Mouse (Mus musculus): Measurements from ENCODE around the gene Pdpn. TPM values are rescaled to one million over a fixed set of nuclear protein-coding genes. Genes with fewer than 3 reads are reported as not detected.

Gene Pdpn
- polyA plus RNA-seq, 2 experiments = 0.47 to 1.0 TPM

- peak in 1 of 3 experiments; percentile 10 for DNase-seq (ENCODE audit: low read depth in 3 of 3, low spot score in 3 of 3)
- no peak overlapping the region for H3K27ac ChIP-seq
- H3K4me2 ChIP-seq (ENCODE audit: low read depth) = peak overlapping the region; percentile 53
- no peaks in the 10 kb centered on the region for H3K36me3 ChIP-seq (replicated peaks; ENCODE audit: control insufficient read depth, insufficient read depth, low read depth)
- no peaks in the 10 kb centered on the region for H3K9me3 ChIP-seq (ENCODE audit: control insufficient read depth, low read length)
- TF ChIP-seq CTCF (IDR thresholded peaks at IDR 0.05; ENCODE audit: low read depth) (peak; percentile 90), EP300 (IDR thresholded peaks at IDR 0.05; ENCODE audit: low read depth) (no peak)
- no peaks in the 10 kb centered on the region for H3K4me1 ChIP-seq (replicated peaks; ENCODE audit: control insufficient read depth in 2 of 2, insufficient read depth in 2 of 2, low read length in 1 of 2)
- H3K27me3 ChIP-seq (ENCODE audit: control insufficient read depth, insufficient read depth, low read length) = no peaks in the 10 kb centered on the region
- 1% methylated on average over 10 of the region's 10 CpGs for WGBS (ENCODE audit: insufficient replicate concordance)
- peak overlapping the region in 1 of 2 experiments; percentile 24; a peak in 1 of 4 replicates for H3K4me3 ChIP-seq (ENCODE audit: insufficient read depth in 1 of 2, low read depth in 2 of 2, low read length in 2 of 2)
- ATAC-seq (ENCODE audit: insufficient read depth) = no peak
- no peak overlapping the region for H3K9ac ChIP-seq (replicated peaks)
These were observed 26.2 kb upstream of the Pdpn start for GRCm38 (mm10) chr4:143325625-143325941.

- TF ChIP-seq EP300 (IDR thresholded peaks at IDR 0.05; ENCODE audit: low read depth) = no peak
- TF ChIP-seq CTCF (IDR thresholded peaks at IDR 0.05; ENCODE audit: low read depth) = no peak
- H3K4me1 ChIP-seq (replicated peaks; ENCODE audit: control insufficient read depth in 2 of 2, insufficient read depth in 2 of 2, low read length in 1 of 2) = no peaks in the 10 kb centered on the region
- peak overlapping the region in 1 of 2 experiments; percentile 24; a peak in 1 of 4 replicates for H3K4me3 ChIP-seq (ENCODE audit: insufficient read depth in 1 of 2, low read depth in 2 of 2, low read length in 2 of 2)
- H3K36me3 ChIP-seq (replicated peaks; ENCODE audit: control insufficient read depth, insufficient read depth, low read depth) = no peaks in the 10 kb centered on the region
- no peaks in the 10 kb centered on the region for H3K27me3 ChIP-seq (ENCODE audit: control insufficient read depth, insufficient read depth, low read length)
- no peak for ATAC-seq (ENCODE audit: insufficient read depth)
- H3K9me3 ChIP-seq (ENCODE audit: control insufficient read depth, low read length) = no peaks in the 10 kb centered on the region
- no peak for DNase-seq (ENCODE audit: low read depth in 3 of 3, low spot score in 3 of 3)
- WGBS (ENCODE audit: insufficient replicate concordance) = 32% methylated on average over 15 of the region's 15 CpGs
- H3K27ac ChIP-seq = no peak overlapping the region
- no peak overlapping the region for H3K9ac ChIP-seq (replicated peaks)
- H3K4me2 ChIP-seq (ENCODE audit: low read depth) = peak overlapping the region; percentile 53
These were observed 25.7 kb upstream of the Pdpn start for GRCm38 (mm10) chr4:143324925-143325624.

- Histone ChIP-seq H3K4me3 (ENCODE audit: insufficient read depth in 1 of 2, low read depth in 2 of 2, low read length in 2 of 2) (no peak overlapping the region), H3K36me3 (replicated peaks; ENCODE audit: control insufficient read depth, insufficient read depth, low read depth) (no peaks in the 10 kb centered on the region), H3K9me3 (ENCODE audit: control insufficient read depth, low read length) (no peaks in the 10 kb centered on the region), H3K27ac (no peak overlapping the region), H3K9ac (replicated peaks) (no peak overlapping the region), H3K4me2 (ENCODE audit: low read depth) (no peak overlapping the region), H3K27me3 (ENCODE audit: control insufficient read depth, insufficient read depth, low read length) (no peaks in the 10 kb centered on the region), H3K4me1 (replicated peaks; ENCODE audit: control insufficient read depth in 2 of 2, insufficient read depth in 2 of 2, low read length in 1 of 2) (no peaks in the 10 kb centered on the region)
- no peak for ATAC-seq (ENCODE audit: insufficient read depth)
- 22% methylated on average over 8 of the region's 11 CpGs for WGBS (ENCODE audit: insufficient replicate concordance)
- no peak for TF ChIP-seq CTCF (IDR thresholded peaks at IDR 0.05; ENCODE audit: low read depth)
- TF ChIP-seq EP300 (IDR thresholded peaks at IDR 0.05; ENCODE audit: low read depth) = no peak
- no peak for DNase-seq (ENCODE audit: low read depth in 3 of 3, low spot score in 3 of 3)
These were observed 25.0 kb upstream of the Pdpn start for GRCm38 (mm10) chr4:143324176-143324924.

GRCm38 (mm10) chr4:143313299-143313698 is 13.9 kb upstream of the Pdpn start:
- DNase-seq (ENCODE audit: low read depth in 3 of 3, low spot score in 3 of 3) = no peak
- TF ChIP-seq EP300 (IDR thresholded peaks at IDR 0.05; ENCODE audit: low read depth) (no peak), CTCF (IDR thresholded peaks at IDR 0.05; ENCODE audit: low read depth) (no peak)
- H3K9me3 ChIP-seq (ENCODE audit: control insufficient read depth, low read length) = no peaks in the 10 kb centered on the region
- H3K4me3 ChIP-seq (ENCODE audit: insufficient read depth in 1 of 2, low read depth in 2 of 2, low read length in 2 of 2) = no peak overlapping the region
- no peak overlapping the region for H3K4me2 ChIP-seq (ENCODE audit: low read depth)
- H3K9ac ChIP-seq (replicated peaks) = no peak overlapping the region
- H3K27ac ChIP-seq = no peak overlapping the region
- no peaks in the 10 kb centered on the region for H3K4me1 ChIP-seq (replicated peaks; ENCODE audit: control insufficient read depth in 2 of 2, insufficient read depth in 2 of 2, low read length in 1 of 2)
- no peak for ATAC-seq (ENCODE audit: insufficient read depth)
- 44% methylated on average over 6 of the region's 6 CpGs for WGBS (ENCODE audit: insufficient replicate concordance)
- no peaks in the 10 kb centered on the region for H3K27me3 ChIP-seq (ENCODE audit: control insufficient read depth, insufficient read depth, low read length)
- no peaks in the 10 kb centered on the region for H3K36me3 ChIP-seq (replicated peaks; ENCODE audit: control insufficient read depth, insufficient read depth, low read depth)

- Histone ChIP-seq H3K9me3 (ENCODE audit: control insufficient read depth, low read length) (no peaks in the 10 kb centered on the region), H3K4me2 (ENCODE audit: low read depth) (no peak overlapping the region), H3K9ac (replicated peaks) (no peak overlapping the region), H3K4me1 (replicated peaks; ENCODE audit: control insufficient read depth in 2 of 2, insufficient read depth in 2 of 2, low read length in 1 of 2) (no peaks in the 10 kb centered on the region), H3K27ac (no peak overlapping the region), H3K27me3 (ENCODE audit: control insufficient read depth, insufficient read depth, low read length) (no peaks in the 10 kb centered on the region), H3K36me3 (replicated peaks; ENCODE audit: control insufficient read depth, insufficient read depth, low read depth) (no peaks in the 10 kb centered on the region), H3K4me3 (ENCODE audit: insufficient read depth in 1 of 2, low read depth in 2 of 2, low read length in 2 of 2) (no peak overlapping the region)
- DNase-seq (ENCODE audit: low read depth in 3 of 3, low spot score in 3 of 3) (no peak), ATAC-seq (ENCODE audit: insufficient read depth) (no peak)
- 32% methylated on average over 2 of the region's 2 CpGs for WGBS (ENCODE audit: insufficient replicate concordance)
- no peak for TF ChIP-seq EP300 (IDR thresholded peaks at IDR 0.05; ENCODE audit: low read depth)
- peak; percentile 67 for TF ChIP-seq CTCF (IDR thresholded peaks at IDR 0.05; ENCODE audit: low read depth)
These were observed 12.0 kb upstream of the Pdpn start for GRCm38 (mm10) chr4:143311341-143311740.
